Mouse (Mus musculus) ES-E14 (cell line): ENCODE measurements around the gene Kansl2. TPM values are rescaled to one million over a fixed set of nuclear protein-coding genes. Genes with fewer than 3 reads are reported as not detected.

Experiments
- DNase-seq: peaks from one replicate; pipeline ENCODE4 v3.0.0-alpha.2; 2013; ENCODE audit warnings: low read depth, low spot score
- H3K27ac ChIP-seq: 2 replicates; pipeline ENCODE4 v1.5.1; 2012; ENCODE audit warnings: low read depth, mild to moderate bottlenecking, low read length, moderate library complexity, mixed read lengths; ENCODE audit not compliant: poor library complexity, insufficient read depth, severe bottlenecking
- H3K36me3 ChIP-seq: 2 replicates; pipeline ENCODE4 v1.6.1; 2012; ENCODE audit warnings: mild to moderate bottlenecking, low read length, moderate library complexity, mixed read lengths; ENCODE audit not compliant: control insufficient read depth, poor library complexity, insufficient read depth, severe bottlenecking
- H3K4me1 ChIP-seq, 2 experiments: fragments of 150-350 bp in 1 of 2; sonication (generic) in 1 of 2; 2 replicates each; pipeline ENCODE4 v1.6.1; 2012; ENCODE audit warnings: low read length in 2 of 2, mild to moderate bottlenecking in 1 of 2, mixed read lengths in 1 of 2; ENCODE audit not compliant: control insufficient read depth in 2 of 2, insufficient read depth in 2 of 2, poor library complexity in 1 of 2
- H3K4me3 ChIP-seq, 2 experiments: fragments of 150-350 bp in 1 of 2; sonication (generic) in 1 of 2; 2 replicates each; pipeline ENCODE4 v1.5.1; 2012; ENCODE audit warnings: low read length in 2 of 2, low read depth in 1 of 2, mild to moderate bottlenecking in 1 of 2, mixed read lengths in 1 of 2; ENCODE audit not compliant: insufficient read depth in 1 of 2, poor library complexity in 1 of 2, severe bottlenecking in 1 of 2
- H3K9ac ChIP-seq: 2 replicates; pipeline ENCODE4 v1.6.1; 2012; ENCODE audit warnings: low read depth, mild to moderate bottlenecking, low read length, mixed read lengths; ENCODE audit not compliant: poor library complexity, insufficient read depth, severe bottlenecking
- H3K9me3 ChIP-seq: fragments of 150-350 bp; sonication (generic); 2 replicates; pipeline ENCODE4 v1.6.1; 2012; ENCODE audit warnings: low read depth, mild to moderate bottlenecking, low read length; ENCODE audit not compliant: control insufficient read depth, insufficient read depth
- CHD2 ChIP-seq: IDR thresholded peaks from 2 replicates; pipeline ENCODE4 v1.6.1; 2014; ENCODE audit warnings: mild to moderate bottlenecking, low read depth, low read length, inconsistent platforms
- HCFC1 ChIP-seq: IDR thresholded peaks from 2 replicates; pipeline ENCODE4 v1.6.1; 2012; ENCODE audit warnings: low read length, inconsistent platforms, borderline replicate concordance; ENCODE audit not compliant: insufficient read depth
- MAFK ChIP-seq: IDR thresholded peaks from 2 replicates; pipeline ENCODE4 v1.6.1; 2014; ENCODE audit warnings: mild to moderate bottlenecking, low read depth, low read length, inconsistent platforms; ENCODE audit not compliant: insufficient read depth
- ZC3H11A ChIP-seq: IDR thresholded peaks from 2 replicates; pipeline ENCODE4 v1.6.1; 2012; ENCODE audit warnings: low read depth, mild to moderate bottlenecking, inconsistent platforms, low read length, borderline replicate concordance
- ZNF384 ChIP-seq: IDR thresholded peaks from 2 replicates; pipeline ENCODE4 v1.6.1; 2012; ENCODE audit warnings: low read depth, low read length, inconsistent platforms
- in situ Hi-C, 2 experiments: fragments of 600-800 bp; cut with MboI; formaldehyde crosslinking; loops; one replicate each; pipeline ENCODE4 v1.15.1; 2025; ENCODE audit warnings: low sequenced_read_pairs in 2 of 2, inconsistent platforms in 1 of 2; ENCODE audit not compliant: unreplicated experiment in 2 of 2
- total RNA-seq: library from RNA; depleted of rRNA; stranded (reverse); fragments of 300-350 nt; gene quantifications from 2 replicates; pipeline ENCODE4 v1.2.3, GENCODE M21; 2012

Kansl2 gene
- total RNA-seq, 1 experiment, result 111 TPM

DNA sequence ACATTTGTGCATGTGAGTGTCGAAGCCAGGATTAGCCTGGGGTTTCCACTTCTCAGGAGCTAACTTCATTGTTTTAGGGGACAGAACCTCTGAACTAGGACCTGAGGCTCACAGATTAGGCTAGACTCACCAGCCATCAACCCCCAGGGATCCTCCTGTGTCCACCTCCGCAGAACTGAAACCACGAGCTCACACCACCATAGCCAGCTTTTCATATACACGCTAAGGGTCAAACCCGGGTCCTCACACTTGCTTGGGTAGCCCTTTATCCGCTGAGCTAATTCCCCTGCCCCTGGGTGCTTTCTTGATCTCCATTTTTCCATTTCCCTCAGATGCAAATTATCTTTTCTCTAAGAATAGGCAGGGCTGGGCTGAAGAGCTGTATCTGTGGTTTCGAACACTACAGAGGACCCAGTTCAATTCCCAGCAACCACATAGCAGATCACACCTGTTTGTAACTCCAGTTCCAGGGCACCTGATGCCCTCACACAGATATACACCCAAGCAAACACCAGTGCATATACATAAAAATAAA is 54.4 kb downstream of the Kansl2 start:
- Histone ChIP-seq H3K9me3 (no peaks in the 10 kb centered on the region), H3K27ac (no peak overlapping the region), H3K4me3 (no peak overlapping the region), H3K36me3 (no peaks in the 10 kb centered on the region), H3K4me1 (no peaks in the 10 kb centered on the region; a peak in 1 of 4 replicates), H3K9ac (no peak overlapping the region)
- DNase-seq, result no peak
- in situ Hi-C loops, result no loop called here
- TF ChIP-seq ZC3H11A (no peak), CHD2 (no peak), ZNF384 (no peak), MAFK (no peak), HCFC1 (no peak)

DNA sequence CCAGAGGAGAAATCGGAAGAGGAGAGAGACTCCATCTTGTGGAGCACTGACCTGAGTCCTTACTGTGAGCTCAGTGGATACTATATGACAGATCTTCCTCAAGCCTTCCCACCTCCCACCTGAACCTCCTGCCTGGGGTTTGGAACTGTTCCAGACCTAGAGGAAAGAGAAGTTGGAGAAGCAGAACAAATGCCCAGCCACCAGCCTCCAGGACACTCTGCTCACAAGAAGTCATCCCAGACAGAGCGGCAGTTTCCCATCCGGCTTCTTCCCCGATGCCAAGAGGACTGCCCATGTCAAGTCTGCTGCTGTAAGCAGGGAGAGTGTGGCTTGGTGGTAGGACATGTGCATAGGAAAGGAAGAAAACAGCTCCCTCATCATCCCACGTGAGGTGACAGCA is 57.8 kb downstream of the Kansl2 start:
- Histone ChIP-seq H3K9ac (no peak overlapping the region), H3K4me1 (no peaks in the 10 kb centered on the region; a peak in 1 of 4 replicates), H3K9me3 (no peaks in the 10 kb centered on the region), H3K36me3 (no peaks in the 10 kb centered on the region), H3K27ac (no peak overlapping the region), H3K4me3 (no peak overlapping the region)
- no peak for DNase-seq
- TF ChIP-seq CHD2, result no peak
- TF ChIP-seq MAFK, result no peak
- TF ChIP-seq HCFC1, result no peak
- TF ChIP-seq ZNF384, result no peak
- no peak for TF ChIP-seq ZC3H11A
- in situ Hi-C loops, result no loop called here

DNA sequence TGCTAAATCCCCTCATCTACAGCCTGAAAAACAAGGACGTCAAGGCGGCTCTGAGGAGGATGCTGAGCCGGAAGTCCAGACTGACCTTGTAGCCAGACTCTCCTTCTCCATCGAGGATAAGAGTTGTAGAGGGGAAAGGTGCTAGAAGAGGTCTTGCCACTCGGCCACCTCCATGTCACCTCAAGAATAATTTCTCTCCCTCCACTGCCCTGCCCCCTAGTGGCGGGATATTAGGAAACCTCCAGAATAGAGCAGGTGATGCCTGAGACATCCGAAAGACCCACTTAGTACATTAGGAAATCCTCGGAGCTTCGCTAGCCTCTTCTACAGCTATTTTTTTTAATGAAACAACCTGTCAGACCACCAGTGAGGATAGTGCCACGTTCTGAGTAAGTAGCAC is 58.7 kb downstream of the Kansl2 start:
- H3K4me3 ChIP-seq, result no peak overlapping the region
- H3K36me3 ChIP-seq, result no peaks in the 10 kb centered on the region
- TF ChIP-seq ZNF384, result no peak
- no peak for TF ChIP-seq ZC3H11A
- no peak for TF ChIP-seq CHD2
- no peak for TF ChIP-seq HCFC1
- no peak for TF ChIP-seq MAFK
- in situ Hi-C loops, result no loop called here
- no peak overlapping the region for H3K27ac ChIP-seq
- no peaks in the 10 kb centered on the region for H3K9me3 ChIP-seq
- H3K4me1 ChIP-seq, result no peaks in the 10 kb centered on the region; a peak in 1 of 4 replicates
- DNase-seq, result peak; percentile 54
- no peak overlapping the region for H3K9ac ChIP-seq

DNA sequence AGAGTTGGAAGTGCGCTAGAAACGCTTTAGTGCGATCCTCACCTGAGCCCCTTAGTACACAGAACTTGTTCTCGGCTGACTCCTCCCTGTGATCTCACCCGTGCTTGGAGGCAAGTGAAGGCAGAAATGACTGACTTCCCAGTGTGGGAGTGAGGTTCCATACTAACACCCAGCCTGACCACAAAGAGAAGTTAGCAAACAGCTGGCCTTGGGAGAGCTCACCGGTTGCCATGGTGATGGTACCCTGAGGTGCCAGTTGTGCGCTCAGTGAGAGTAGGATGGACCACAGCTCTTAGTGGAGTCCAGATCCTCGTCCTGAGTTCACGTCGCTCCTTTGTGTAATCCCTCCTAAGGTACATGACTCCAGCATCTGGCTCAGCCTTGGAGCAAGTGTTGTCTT is 59.1 kb downstream of the Kansl2 start:
- in situ Hi-C loops, result no loop called here
- Histone ChIP-seq H3K9ac (no peak overlapping the region), H3K9me3 (no peaks in the 10 kb centered on the region), H3K4me1 (no peaks in the 10 kb centered on the region; a peak in 1 of 4 replicates), H3K27ac (no peak overlapping the region), H3K4me3 (no peak overlapping the region), H3K36me3 (no peaks in the 10 kb centered on the region)
- DNase-seq, result no peak
- TF ChIP-seq HCFC1, result no peak
- no peak for TF ChIP-seq ZNF384
- TF ChIP-seq MAFK, result no peak
- no peak for TF ChIP-seq ZC3H11A
- no peak for TF ChIP-seq CHD2

DNA sequence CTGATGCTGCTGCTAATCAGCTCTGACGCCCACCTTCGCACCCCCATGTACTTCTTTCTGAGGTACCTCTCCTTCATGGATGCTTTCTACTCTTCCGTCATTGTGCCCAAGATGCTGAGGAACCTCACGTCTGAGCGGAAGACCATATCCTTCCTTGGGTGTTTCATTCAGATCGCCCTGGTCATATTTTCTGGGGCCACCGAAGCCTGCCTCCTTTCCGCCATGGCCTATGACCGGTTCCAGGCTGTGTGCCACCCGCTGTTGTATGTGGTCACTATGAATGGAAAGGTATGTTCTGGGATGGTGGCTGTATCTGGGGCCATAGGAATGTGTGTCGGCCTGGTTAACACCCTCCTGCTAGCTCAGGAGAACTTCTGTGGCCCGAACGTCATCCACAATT is 62.5 kb downstream of the Kansl2 start:
- in situ Hi-C loops, result no loop called here
- Histone ChIP-seq H3K4me1 (no peaks in the 10 kb centered on the region), H3K36me3 (no peaks in the 10 kb centered on the region), H3K9me3 (no peaks in the 10 kb centered on the region), H3K9ac (no peak overlapping the region), H3K4me3 (no peak overlapping the region), H3K27ac (no peak overlapping the region)
- TF ChIP-seq HCFC1 (no peak), ZNF384 (no peak), ZC3H11A (no peak), MAFK (no peak), CHD2 (no peak)
- no peak for DNase-seq
